Mouse (Mus musculus) layer of hippocampus, adult 9-10 months (tissue): ENCODE results near the gene Myl6b.
"Not testable (repeated sequence)": the region's sequence is repeated elsewhere in the genome, so short reads cannot be mapped to it uniquely, and the experiment has no call there.

Source experiments
- DNase-seq: peaks from one replicate; pipeline ENCODE4 v3.0.0; 2022; ENCODE audit warnings: low spot score

The Myl6b gene

DNA sequence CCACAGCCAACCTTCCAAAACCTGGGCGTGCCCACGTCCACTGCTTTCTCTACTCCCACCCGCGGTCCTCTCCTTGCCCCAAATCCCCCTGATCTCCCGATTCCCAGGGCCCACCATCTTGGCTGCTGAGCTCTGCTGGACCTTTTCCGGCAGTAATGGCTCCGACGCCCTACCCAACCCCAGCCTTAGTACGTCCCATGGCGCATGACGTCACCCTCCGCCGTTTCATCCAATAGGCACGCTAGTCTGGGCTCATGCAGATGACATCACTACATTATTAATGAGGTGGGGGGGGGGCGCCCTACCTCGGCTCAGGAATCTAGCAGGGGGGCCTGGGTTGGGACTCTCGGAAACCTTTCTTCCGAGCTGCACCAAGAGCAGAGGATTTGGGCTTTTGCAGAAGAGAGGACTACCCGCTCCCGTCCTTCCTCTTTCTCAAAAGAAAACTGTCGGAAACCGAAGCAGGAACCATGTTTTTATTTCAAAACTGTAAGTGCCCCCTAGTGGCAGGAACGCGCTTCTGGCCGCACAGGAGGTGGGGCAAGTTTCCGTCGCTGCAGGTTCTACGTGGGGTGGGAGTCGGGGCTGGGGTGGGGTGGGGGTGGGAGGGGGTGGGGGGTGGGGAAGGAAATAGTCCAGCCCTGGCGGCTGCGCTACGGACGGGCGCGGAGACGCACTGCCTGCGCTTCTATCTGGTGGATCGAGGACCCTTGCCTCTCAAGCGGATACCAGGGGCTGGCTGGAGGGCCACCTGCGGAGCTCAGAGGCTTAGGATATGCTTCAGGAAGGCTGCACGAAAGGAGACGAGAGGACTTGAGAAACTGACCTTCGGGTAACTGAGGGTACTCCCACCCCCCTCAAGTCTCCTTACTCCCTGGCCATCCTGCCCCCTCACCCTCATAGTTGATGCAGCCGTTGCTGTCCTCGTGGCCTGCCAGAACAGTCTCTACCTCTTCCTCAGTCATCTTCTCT is 4.5 kb downstream of the Myl6b start, which contains the start of gene Myl6:
Gene Myl6, minus strand, starts transcription at position 451 of the 972 bp plus-strand sequence.
- peak; percentile 99 for DNase-seq

DNA sequence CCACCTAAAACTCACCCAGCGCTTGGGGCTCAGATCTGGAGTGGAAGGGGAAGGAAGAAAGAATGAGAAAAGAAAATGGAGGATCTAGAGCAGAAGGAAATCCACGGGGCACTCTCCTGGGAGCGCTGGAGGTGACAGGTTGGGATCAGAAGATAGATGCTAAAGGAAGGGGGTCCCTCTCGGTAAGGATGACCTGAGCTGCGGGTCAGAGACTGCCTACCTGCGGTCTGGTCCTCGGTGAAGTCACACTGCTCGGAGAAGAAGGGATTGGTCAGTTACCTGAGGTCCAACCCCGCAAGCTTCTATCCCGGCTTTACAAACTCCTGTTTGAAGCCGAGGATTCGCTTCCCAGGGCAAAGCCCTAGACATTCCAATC is 5.2 kb downstream of the Myl6b start:
- DNase-seq, result no peak

DNA sequence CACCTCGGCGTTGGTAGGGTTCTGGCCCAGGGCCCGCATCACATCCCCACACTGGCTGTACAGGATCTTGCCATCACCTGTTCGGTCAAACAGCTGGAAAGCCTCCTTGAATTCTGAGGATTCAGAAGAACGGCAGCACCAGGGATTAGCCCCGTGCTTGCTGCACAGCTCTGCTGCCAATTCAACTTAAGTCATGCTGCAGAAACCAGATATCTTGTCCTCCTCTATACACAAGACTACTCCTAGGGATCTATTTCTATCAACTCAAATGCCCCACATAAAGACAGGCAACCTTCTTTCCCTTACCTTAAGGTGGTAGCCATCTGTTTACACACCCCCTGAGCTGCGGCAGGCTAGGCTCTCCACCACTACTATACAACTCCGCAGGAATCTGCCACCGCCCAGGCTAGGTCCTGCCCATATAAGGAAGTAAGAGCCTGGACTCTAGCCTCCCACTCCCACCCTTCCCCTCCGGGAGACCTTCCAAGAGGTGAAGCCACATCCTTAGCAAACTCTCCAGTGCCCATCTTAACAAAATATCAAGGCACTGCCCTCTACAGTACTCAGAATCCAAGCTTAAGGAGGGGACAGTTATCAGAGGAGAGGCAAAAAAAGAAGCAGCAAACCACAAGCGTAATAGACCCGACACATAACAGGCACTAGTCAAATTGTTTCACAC is 5.7 kb downstream of the Myl6b start:
- no peak for DNase-seq

DNA sequence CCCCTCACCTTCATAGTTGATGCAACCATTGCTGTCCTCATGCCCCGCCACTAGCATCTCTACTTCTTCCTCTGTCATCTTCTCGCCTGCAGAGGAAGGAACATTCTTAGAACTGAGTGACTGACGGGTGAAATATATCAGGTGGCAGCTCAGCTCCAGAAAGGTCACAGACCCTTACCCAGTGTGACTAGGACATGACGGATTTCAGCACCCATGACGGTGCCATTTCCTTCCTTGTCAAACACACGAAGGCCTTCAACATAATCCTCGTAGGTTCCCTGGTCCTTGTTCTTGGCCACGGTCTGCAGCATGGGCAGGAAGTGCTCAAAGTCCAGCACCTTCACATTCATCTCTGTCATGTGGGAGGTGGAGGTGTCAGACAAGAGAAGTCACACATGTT is 6.4 kb downstream of the Myl6b start:
- DNase-seq, result not testable (repeated sequence)

DNA sequence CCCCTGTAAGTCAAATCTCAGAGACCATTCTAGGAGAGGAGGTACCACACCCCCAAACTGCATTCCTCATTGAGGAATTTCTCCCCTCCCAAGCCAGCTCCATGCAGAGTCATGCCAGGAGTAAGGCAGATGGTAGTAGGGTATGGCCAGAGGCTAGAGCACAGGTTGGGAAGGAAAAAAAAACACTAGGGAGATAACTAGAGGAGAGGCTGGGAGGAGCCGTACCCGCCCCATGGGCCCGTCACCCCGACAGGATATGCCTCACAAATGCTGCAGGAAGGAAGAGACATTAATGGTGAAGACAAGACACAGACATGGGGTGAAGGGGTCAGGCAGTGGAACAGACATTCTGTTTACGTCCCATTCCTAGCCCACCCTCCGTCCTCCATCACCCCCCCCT is 7.0 kb downstream of the Myl6b start:
- no peak for DNase-seq

DNA sequence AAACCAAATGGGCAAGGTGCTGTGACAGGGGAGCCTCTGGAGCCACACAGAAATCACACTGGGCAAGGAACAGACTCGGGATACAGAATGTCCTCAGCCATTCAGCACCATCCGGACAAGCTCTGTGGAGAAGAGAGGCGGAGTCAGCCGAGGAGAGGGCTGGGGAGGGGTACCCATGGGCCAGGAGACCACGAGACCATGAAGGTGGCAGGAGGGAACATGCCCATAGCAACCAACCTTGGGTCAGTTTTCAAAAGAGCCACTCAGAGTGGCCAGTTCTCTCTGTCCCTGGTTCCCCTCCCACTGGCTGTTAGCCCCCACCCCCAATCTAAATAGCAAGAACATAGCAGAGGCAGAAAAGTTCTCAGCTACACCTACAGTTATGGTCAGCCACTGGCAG is 7.6 kb downstream of the Myl6b start:
- no peak for DNase-seq

DNA sequence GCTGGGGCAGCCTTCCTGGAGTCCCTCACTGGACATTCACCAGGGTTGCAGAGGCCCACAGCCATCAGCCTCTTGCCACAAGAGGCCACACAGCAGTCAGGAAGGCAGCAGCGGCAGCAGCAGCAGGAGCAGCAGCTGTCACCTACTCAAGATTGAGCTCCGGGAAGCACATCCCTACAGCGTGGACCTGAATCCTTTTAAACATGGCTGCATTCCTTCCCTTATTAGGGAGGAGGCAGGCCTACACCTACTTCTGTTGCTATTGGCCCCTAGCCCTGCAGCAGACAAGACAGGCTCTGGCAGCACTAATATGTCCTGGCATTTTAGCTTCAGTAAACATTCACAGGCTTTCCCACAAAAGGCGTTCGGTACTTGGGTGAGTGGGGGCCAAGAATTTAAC is 8.3 kb downstream of the Myl6b start:
- DNase-seq, result no peak

DNA sequence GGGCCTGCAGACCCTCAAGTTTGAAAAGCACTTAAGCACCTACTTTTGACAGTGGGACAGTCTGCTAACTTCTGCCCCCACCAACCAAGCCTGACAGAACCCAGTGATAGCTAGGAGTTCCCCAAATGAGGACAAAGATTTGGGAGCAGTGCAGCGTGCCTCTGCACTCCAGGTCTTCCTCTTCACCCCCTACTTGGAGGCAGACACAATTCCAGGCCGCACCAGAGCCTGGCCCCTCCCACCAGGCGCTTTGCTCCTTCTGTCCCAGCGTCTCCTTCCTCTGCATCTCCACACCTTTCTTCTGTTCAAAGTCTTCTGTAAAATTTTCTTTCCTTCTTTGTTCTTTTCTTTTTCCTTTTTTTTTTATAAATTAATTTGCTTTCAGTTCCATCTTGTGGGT is 8.7 kb downstream of the Myl6b start:
- no peak for DNase-seq

DNA sequence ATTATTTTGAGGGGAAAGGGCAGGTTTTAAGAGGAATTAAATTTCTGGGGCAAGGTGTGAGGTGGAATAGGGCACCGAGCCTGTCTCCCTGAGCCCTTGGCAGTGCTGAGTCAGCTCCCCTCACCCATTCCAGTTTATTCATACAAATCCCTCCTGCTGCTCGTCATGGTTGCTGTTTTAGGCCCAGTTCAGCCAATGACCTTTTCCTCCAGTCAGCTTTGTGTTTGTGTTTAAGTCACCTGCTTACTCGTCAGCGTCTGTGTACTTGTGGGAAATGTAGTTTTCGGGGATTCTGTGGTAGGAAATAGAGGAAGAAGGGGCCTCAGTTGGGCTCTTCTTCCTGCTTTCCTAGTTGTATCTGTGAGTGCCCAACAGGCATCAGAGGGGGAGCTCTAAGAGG is 9.1 kb downstream of the Myl6b start:
- DNase-seq, result no peak

DNA sequence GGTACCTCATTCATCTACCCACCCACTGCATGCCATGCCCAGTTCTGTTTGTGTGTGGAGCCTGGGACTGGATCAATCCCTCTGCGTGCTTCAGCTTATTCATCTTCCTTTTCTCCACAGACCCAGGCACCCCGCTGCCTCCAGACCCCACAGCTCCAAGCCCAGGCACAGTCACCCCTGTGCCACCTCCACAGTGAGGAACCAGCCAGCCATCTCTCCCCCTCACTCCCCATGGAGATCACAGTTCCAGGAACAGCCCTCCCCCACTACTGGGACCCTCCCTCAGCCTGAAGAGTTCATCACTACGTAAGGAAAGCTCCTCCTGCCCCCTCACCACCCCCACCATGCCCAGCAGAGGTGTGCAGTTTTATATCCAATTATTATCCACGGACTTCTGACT is 9.7 kb downstream of the Myl6b start:
- DNase-seq, result no peak

DNA sequence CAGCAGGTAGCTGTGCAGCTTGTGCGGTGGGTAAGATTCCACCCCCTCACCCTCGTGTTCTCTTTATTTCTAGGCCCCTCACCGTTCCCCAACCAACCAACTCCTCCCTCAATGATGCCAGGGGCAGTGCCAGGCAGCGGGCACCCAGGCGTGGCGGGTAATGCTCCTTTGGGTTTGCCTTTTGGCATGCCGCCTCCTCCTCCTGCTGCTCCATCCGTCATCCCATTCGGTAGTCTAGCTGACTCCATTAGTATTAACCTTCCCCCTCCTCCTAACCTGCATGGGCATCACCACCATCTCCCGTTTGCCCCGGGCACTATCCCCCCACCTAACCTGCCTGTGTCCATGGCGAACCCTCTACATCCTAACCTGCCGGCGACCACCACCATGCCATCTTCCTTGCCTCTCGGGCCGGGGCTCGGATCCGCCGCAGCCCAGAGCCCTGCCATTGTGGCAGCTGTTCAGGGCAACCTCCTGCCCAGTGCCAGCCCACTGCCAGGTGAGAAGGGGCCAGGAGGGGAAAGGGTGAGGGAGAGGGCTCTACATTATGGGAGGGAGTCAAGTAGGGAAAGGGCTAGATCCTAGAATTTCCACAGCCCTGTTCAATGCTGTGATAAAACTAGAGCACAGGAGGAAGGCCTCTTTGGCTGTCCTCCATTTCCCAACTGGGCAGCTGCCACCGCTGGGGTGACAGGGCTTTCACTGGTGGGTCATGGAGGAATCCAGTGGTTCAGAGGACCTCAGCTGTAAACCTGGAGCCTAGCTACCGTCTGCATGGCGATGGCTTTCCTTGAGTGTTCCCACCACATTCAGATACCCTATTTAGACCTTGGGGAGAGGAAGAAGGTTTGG is 10.4 kb downstream of the Myl6b start:
- no peak for DNase-seq

DNA sequence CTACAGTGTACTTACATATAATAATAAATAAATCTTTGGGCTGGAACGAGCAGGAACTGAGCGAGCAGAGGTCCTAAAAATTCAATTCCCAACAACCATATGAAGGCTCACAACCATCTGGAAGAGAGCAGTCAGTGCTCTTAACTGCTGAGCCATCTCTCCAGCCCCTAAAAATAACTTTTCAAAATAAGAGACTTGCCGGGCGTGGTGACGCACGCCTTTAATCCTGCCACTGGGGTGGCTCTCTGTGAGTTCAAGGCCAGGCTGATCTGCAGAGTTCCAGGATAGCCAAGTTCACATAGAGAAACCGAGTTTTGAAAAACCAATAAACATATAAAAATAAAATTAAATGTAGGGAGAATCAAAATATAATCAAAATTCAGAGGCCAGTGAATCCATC is 12.1 kb downstream of the Myl6b start:
- DNase-seq, result no peak

DNA sequence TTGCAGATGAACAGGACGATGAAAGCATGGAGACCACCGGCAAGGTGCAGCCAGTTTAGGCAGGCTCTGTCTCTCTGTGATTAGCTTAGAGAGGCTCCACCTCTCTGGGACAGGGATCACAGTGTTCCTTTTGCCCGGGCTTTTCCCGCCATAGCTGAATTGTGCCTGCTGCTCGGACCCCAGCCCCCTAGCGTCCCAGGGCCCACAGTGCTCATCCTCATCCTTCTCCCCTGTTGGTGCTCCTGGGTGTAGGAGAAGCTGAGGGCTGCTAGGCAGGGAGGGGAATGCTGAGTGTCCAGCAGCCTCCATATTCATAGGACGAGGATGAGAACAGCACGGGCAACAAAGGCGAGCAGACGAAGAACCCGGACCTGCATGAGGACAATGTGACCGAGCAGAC is 24.1 kb downstream of the Myl6b start:
- DNase-seq, result no peak

DNA sequence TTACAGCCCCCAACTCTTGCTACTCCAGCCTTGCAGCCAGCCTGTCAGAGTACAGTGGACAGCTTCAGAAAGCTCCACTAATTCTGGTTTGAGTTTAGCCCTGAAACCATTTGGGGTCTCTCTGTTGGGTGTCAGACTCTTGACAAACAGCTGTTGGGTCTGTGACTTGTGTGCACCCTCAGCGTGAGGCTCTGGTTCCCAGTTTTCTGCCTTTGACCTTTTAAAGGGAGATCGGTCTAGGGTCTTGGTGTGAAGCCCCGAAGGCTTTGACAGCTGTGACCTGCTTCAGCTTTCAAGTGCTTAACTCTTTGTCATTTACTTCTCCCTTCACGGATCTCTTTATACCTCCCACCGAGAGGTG is 38.2 kb downstream of the Myl6b start:
- no peak for DNase-seq

DNA sequence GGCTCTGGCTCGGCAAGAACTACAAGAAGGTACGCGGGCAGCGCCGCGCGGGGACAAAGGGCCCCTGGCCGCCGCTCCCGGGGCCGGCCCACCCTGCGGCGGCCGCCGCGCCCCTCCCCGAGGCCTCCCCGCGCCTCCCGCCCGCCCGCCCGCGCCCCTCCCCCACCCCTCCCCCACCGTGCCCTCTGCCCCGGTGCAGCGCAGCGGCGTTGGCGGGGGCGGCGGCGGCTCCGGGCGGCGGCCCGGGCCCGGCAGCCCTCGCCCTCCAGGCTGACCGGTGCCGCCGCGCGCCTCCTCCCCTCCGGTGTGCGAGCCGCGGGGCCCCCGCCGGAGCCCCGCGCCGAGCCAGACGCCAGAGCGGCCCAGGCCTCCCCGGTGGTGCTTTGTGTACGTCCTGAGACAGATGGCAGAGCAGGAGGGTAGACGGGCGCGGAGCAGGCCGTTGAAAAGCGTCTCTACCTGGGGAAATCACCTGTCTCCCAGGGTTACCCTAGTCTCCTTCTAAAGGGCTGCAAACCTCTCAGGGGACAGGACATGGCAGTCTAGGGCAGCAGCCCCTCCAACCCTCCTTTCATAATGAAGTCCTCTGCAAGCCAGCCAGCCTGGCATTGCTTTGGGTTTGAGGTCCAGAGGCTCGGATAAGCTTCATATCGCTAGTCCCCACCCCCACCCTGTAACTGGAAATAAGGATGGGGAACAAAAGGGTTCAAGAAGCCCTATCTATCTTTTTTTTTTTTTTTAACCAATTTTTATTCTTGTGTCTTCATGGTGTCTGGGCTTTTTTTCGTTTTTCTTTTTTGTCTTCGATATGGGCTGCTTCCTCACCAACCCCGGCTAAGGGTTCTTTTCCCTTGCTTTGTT is 38.8 kb downstream of the Myl6b start:
- no peak for DNase-seq

DNA sequence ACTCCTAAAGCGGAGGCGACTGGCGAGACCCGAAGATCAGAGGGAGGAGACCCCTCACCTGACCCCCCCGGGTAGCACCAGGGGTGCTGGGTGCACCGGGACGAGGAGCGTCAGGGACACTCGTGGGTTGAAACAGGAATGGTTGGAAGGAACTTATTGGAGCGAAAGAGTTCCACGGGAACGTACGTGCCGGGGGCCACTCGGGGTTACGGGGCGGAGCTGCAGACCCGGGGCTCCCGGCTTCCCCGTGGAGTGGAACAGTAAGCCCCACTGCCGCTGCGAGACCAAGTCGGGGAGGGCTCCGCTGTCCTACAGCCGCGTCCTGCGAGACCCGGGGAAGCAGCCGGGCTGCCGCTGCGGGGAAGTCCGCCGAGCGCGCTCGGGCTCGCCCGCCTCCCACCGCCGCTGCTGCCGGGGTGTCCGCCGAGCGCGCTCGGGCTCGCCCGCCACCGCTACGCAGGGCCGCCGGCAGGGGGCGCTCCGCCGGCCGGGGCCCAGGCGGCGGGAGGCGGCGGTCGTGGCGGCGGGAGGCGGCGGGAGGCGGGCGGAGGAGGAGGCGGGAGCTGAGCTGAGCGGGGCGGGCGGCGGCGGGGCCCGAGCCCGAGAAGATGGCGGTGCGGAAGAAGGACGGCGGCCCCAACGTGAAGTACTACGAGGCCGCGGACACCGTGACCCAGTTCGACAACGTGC is 39.6 kb downstream of the Myl6b start, which contains the start of gene Smarcc2:
Gene Smarcc2, plus strand, starts transcription at position 530 of the 690 bp plus-strand sequence.
- peak; percentile 36 for DNase-seq

DNA sequence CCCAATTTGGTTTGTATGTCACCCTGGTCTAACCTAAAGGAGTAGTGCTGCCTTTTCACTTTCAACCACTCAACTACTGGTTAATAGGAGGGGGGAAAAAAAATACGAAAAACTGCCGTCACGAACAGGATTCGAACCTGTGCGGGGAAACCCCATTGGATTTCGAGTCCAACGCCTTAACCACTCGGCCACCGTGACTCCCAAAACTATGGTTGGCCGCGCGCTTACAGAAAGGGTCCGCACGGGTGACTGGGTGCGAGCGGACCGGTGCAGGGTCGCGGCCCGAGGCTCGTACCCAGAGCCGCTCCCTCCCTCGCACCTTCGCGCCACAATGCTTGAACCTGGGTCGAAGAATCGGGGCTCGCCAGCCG is 40.2 kb downstream of the Myl6b start:
- DNase-seq, result peak; percentile 89

DNA sequence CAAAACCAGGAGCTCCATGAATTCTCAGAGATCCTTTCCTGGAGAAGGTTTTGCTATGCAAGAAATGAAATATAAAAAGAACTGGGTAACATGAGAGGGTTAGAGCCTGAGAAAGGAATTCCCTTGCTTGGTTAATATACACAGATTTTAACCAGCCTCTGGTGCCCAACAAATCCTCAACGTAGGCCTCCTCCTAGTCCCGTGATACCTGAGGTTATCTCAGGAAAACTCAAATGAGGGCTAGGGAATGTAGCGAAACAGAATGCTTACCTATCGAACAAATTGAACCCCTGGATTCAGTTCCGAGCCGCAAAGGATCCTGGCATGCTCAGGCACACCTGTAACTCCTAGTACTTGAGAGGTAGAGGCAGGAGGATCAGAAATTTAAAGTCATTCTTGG is 40.8 kb downstream of the Myl6b start:
- no peak for DNase-seq

DNA sequence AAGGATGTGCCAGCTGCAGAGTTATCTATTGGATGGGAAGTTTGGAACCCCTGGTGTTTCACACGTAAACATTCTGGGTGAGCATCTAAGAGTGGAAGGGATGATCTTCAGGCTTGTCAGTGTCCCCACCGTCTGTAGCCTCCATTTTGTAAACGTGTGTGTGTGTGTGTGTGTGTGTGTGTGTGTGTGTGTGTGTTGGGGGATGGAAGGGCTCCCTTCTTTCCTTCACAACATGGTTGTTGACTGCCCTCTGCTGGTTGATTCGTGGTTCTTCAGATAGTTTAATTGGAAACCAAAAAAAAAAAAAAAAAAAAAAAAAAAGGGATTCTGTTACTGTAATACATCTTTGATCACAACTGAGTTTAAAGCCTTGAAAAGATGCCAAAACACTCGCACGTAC is 43.2 kb downstream of the Myl6b start:
- peak; percentile 42 for DNase-seq

DNA sequence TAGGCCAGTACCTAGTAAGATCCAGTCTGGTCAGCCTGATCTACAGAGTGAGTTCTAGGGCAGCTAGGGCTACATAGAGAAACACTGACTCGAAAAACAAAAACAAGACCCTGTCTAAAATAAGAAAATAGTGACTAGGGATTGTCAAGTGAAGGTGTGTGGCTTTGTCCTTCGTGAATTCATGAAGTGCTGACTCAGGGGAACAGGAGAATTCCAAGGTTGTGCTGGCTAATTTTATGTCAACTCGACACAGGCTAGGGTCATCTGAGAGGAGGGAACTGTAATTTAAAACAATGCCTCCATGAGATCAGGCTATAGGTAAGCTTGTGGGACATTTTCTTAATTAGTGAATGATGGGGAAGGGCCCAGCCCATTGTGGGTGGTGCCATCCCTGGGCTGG is 44.0 kb downstream of the Myl6b start:
- no peak for DNase-seq

DNA sequence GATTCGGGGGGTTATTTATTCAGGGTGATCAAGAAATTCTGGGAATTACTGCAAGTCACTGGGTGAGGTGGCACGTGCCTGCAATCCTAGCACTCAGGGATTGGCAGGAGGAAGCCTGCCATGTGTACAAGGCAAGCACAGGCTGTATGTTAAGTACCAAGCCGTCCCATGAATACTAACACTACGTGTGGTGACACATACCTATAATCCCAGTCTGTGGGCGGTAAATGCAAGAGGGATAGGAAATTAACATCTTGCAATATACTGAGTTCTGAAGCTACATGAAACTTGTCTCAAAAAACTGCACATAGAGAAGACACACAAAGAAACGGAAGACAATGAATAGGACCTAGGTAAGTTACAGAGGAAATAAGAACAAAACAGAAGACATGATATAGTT is 47.5 kb downstream of the Myl6b start:
- DNase-seq, result no peak
